Mouse (Mus musculus) neural tube, embryonic 11.5 days (tissue): ENCODE measurements around the gene Sphk1. TPM values are rescaled to one million over a fixed set of nuclear protein-coding genes. Genes with fewer than 3 reads are reported as not detected.

Experiments
- ATAC-seq: fragments of 200-750 bp; cut with Nextera tagmentation; 2 replicates; pipeline ENCODE4 v1.8.0; 2017; ENCODE audit warnings: moderate number of reproducible peaks, mild to moderate bottlenecking, moderate TSS enrichment, moderate library complexity; ENCODE audit not compliant: insufficient read depth, low FRiP score, low TSS enrichment
- DNase-seq: peaks from one replicate; pipeline ENCODE4 v3.0.0-alpha.2; 2015; ENCODE audit warnings: low spot score
- H3K27ac ChIP-seq: fragments of 300-500 bp; sonication (generic); 2 replicates; pipeline ENCODE4 v1.5.1; 2014; ENCODE audit warnings: low read depth, mild to moderate bottlenecking, low read length
- H3K27me3 ChIP-seq: fragments of 300-500 bp; sonication (generic); 2 replicates; pipeline ENCODE4 v1.6.1; 2014; ENCODE audit warnings: mild to moderate bottlenecking, low read length, mixed read lengths; ENCODE audit not compliant: control insufficient read depth, insufficient read depth
- H3K36me3 ChIP-seq: fragments of 300-500 bp; sonication (generic); 2 replicates; pipeline ENCODE4 v1.6.1; 2014; ENCODE audit warnings: mild to moderate bottlenecking, low read length, moderate library complexity, mixed read lengths; ENCODE audit not compliant: control insufficient read depth, insufficient read depth
- H3K4me1 ChIP-seq: fragments of 300-500 bp; sonication (generic); 2 replicates; pipeline ENCODE4 v1.6.1; 2014; ENCODE audit warnings: low read length, mixed read lengths; ENCODE audit not compliant: control insufficient read depth, insufficient read depth
- H3K4me2 ChIP-seq: fragments of 300-500 bp; sonication (generic); 2 replicates; pipeline ENCODE4 v1.6.1; 2014; ENCODE audit warnings: low read depth, mild to moderate bottlenecking, moderate library complexity
- H3K4me3 ChIP-seq: fragments of 300-500 bp; sonication (generic); 2 replicates; pipeline ENCODE4 v1.5.1; 2014; ENCODE audit warnings: low read depth, low read length
- H3K9ac ChIP-seq: fragments of 300-500 bp; sonication (generic); 2 replicates; pipeline ENCODE4 v1.6.1; 2014; ENCODE audit warnings: mild to moderate bottlenecking, low read length
- H3K9me3 ChIP-seq: fragments of 300-500 bp; sonication (generic); 2 replicates; pipeline ENCODE4 v1.6.1; 2016; ENCODE audit warnings: low read length; ENCODE audit not compliant: control insufficient read depth
- WGBS: fragments of 180-500 bp; shearing (Covaris S2); extraction: QIAGEN DNeasy Blood & Tissue Kit; methylation state at CpG from one replicate; pipeline ENCODE4 v1.1.7; 2014; 5-methylcytosine and 5-hydroxymethylcytosine counted together
- polyA plus RNA-seq: library from polyadenylated mRNA; unstranded; fragments of >200 nt; fragmentation: Nextera tagmentation; extraction: Ambion mirVana; gene quantifications from 2 replicates; pipeline ENCODE4 v1.2.1, GENCODE M21; 2014

The Sphk1 gene
- polyA plus RNA-seq, 1 experiment from 2014 or later, result 9.9 TPM

- Histone ChIP-seq H3K9me3 (no peaks in the 10 kb centered on the region), H3K27ac (no peak overlapping the region), H3K4me2 (no peak overlapping the region), H3K36me3 (peaks cover 30% of the 10 kb centered on the region), H3K4me1 (peaks cover 9% of the 10 kb centered on the region; the same call in 1 of the 2 replicates), H3K4me3 (no peak overlapping the region), H3K9ac (no peak overlapping the region), H3K27me3 (peaks cover 13% of the 10 kb centered on the region)
- ATAC-seq, result no peak
- WGBS, result 86% methylated on average over 12 of the region's 12 CpGs
- no peak for DNase-seq
These were observed 7.5 kb downstream of the Sphk1 start for GRCm38 (mm10) chr11:116538142-116538735.

GRCm38 (mm10) chr11:116541183-116541582 lies 10.5 kb downstream of the Sphk1 start:
- Histone ChIP-seq H3K9me3 (no peaks in the 10 kb centered on the region), H3K4me3 (no peak overlapping the region), H3K36me3 (peaks cover 48% of the 10 kb centered on the region), H3K27ac (no peak overlapping the region), H3K27me3 (no peaks in the 10 kb centered on the region), H3K4me1 (no peaks in the 10 kb centered on the region), H3K9ac (no peak overlapping the region), H3K4me2 (no peak overlapping the region)
- DNase-seq (no peak), ATAC-seq (no peak)
- 94% methylated on average over 11 of the region's 11 CpGs for WGBS

- Histone ChIP-seq H3K9me3 (no peaks in the 10 kb centered on the region), H3K9ac (no peak overlapping the region), H3K27ac (no peak overlapping the region), H3K27me3 (no peaks in the 10 kb centered on the region), H3K4me2 (no peak overlapping the region), H3K4me1 (no peaks in the 10 kb centered on the region), H3K36me3 (peaks cover 54% of the 10 kb centered on the region), H3K4me3 (no peak overlapping the region)
- WGBS, result 85% methylated on average over 4 of the region's 4 CpGs
- DNase-seq (no peak), ATAC-seq (no peak)
These were observed 12.4 kb downstream of the Sphk1 start for GRCm38 (mm10) chr11:116543110-116543509.

- WGBS, result 91% methylated on average over 17 of the region's 17 CpGs
- Histone ChIP-seq H3K4me3 (no peak overlapping the region), H3K27me3 (no peaks in the 10 kb centered on the region), H3K9me3 (no peaks in the 10 kb centered on the region), H3K4me1 (no peaks in the 10 kb centered on the region; the same call in 1 of the 2 replicates), H3K9ac (no peak overlapping the region), H3K36me3 (peaks cover 30% of the 10 kb centered on the region), H3K4me2 (no peak overlapping the region), H3K27ac (no peak overlapping the region)
- no peak for ATAC-seq
- DNase-seq, result no peak
These were observed 16.8 kb downstream of the Sphk1 start for GRCm38 (mm10) chr11:116547296-116548060.

GRCm38 (mm10) chr11:116548780-116549179 lies 18.1 kb downstream of the Sphk1 start:
- ATAC-seq (no peak), DNase-seq (no peak)
- Histone ChIP-seq H3K4me2 (no peak overlapping the region), H3K4me1 (no peaks in the 10 kb centered on the region; the same call in 1 of the 2 replicates), H3K9ac (no peak overlapping the region), H3K36me3 (peaks cover 20% of the 10 kb centered on the region), H3K4me3 (no peak overlapping the region), H3K27ac (no peak overlapping the region), H3K27me3 (no peaks in the 10 kb centered on the region), H3K9me3 (no peaks in the 10 kb centered on the region)
- 96% methylated on average over 9 of the region's 9 CpGs for WGBS

GRCm38 (mm10) chr11:116549273-116550038 lies 18.7 kb downstream of the Sphk1 start:
- Histone ChIP-seq H3K4me1 (no peaks in the 10 kb centered on the region; the same call in none of the 2 replicates), H3K27me3 (no peaks in the 10 kb centered on the region), H3K36me3 (peaks cover 16% of the 10 kb centered on the region), H3K4me2 (no peak overlapping the region), H3K27ac (no peak overlapping the region), H3K9ac (no peak overlapping the region), H3K9me3 (no peaks in the 10 kb centered on the region), H3K4me3 (no peak overlapping the region)
- WGBS, result 92% methylated on average over 11 of the region's 11 CpGs
- ATAC-seq (no peak), DNase-seq (no peak)

GRCm38 (mm10) chr11:116550748-116551147 lies 20.0 kb downstream of the Sphk1 start:
- Histone ChIP-seq H3K27me3 (no peaks in the 10 kb centered on the region), H3K4me2 (no peak overlapping the region), H3K9me3 (no peaks in the 10 kb centered on the region), H3K27ac (no peak overlapping the region), H3K4me3 (no peak overlapping the region), H3K4me1 (no peaks in the 10 kb centered on the region; the same call in none of the 2 replicates), H3K9ac (no peak overlapping the region), H3K36me3 (peaks cover 9% of the 10 kb centered on the region)
- DNase-seq, result no peak
- ATAC-seq, result no peak
- WGBS, result 82% methylated on average over 7 of the region's 7 CpGs

- H3K27ac ChIP-seq, result no peak overlapping the region
- DNase-seq (no peak), ATAC-seq (no peak)
- no peaks in the 10 kb centered on the region for H3K9me3 ChIP-seq
- no peak overlapping the region for H3K4me2 ChIP-seq
- no peak overlapping the region for H3K9ac ChIP-seq
- H3K27me3 ChIP-seq, result no peaks in the 10 kb centered on the region
- peaks cover 2% of the 10 kb centered on the region for H3K36me3 ChIP-seq
- H3K4me1 ChIP-seq, result peaks cover 3% of the 10 kb centered on the region
- 57% methylated on average over 1 of the region's 1 CpGs for WGBS
- no peak overlapping the region for H3K4me3 ChIP-seq
These were observed 21.5 kb downstream of the Sphk1 start for GRCm38 (mm10) chr11:116552194-116552593.
